Mouse (Mus musculus): ENCODE measurements at regions not wholly inside any gene's neighbourhood (a gene's known extent, or its start where the extent isn't known, plus 50 kb on each side); places are given as distances from the start of the nearest gene placed in this dataset.
A peak's percentile ranks its signal among the peaks of the same experiment; 100 is the strongest.

GRCm38 (mm10) chr1:166807163-166807945 is 125.7 kb upstream of the Fmo9 start:
- Histone ChIP-seq H3K4me3 (ENCODE audit: low read length) (no peak overlapping the region), H3K9me3 (ENCODE audit: low read length) (no peaks in the 10 kb centered on the region), H3K27ac (no peak overlapping the region), H3K4me2 (ENCODE audit: low read depth, low read length) (no peak overlapping the region), H3K4me1 (ENCODE audit: insufficient read depth, low read length) (no peaks in the 10 kb centered on the region), H3K27me3 (ENCODE audit: insufficient read depth, low read length) (no peaks in the 10 kb centered on the region), H3K36me3 (ENCODE audit: insufficient read depth, low read length) (no peaks in the 10 kb centered on the region), H3K9ac (replicated peaks; ENCODE audit: low read length) (no peak overlapping the region)
- DNase-seq (ENCODE audit: low spot score) (peak; percentile 77), ATAC-seq (peak; percentile 59; the same call in 1 of the 2 replicates)
- 48% methylated on average over 7 of the region's 7 CpGs for WGBS
- TF ChIP-seq CTCF (IDR thresholded peaks at IDR 0.05; ENCODE audit: low read depth), result peak; percentile 32; the same call in 1 of the 2 replicates

DNA sequence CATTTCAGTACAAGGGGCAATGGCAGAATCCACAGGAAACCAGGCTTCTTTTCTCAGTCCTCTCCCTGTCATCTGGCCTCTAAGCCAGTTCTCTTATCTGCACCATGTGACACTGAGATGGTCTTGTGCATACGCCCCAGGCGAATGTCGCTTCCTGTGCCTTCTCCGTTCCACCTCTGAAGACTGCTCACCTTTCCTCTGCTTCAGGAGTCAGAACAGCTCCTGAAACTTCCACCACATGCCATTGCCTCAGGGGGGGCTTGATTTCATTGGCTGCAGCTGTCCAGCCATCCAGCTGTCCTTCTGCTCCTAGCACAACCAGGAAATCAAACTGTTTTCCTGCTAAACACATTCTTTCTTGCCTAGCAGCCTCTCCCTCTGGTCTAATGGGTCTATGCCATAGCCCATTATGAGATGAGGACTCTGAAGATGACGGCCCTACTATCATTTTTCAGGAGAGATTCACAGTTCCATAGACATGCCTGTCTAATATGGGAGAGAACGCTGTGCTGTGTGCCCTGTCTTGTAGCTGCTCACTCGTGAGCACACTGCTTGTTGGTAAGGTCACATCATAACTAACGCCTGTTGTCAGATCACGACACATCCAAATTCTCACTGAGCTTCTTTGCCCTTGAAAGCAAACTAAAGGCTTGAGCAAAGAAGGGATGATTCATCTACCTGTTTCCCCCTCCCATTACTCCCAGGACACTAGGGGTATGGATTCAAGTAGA is 129.9 kb upstream of the Fmo9 start:
- H3K4me1 ChIP-seq (ENCODE audit: insufficient read depth, low read length), result no peaks in the 10 kb centered on the region
- H3K9ac ChIP-seq (replicated peaks; ENCODE audit: low read length), result no peak overlapping the region
- no peaks in the 10 kb centered on the region for H3K9me3 ChIP-seq (ENCODE audit: low read length)
- no peak overlapping the region for H3K27ac ChIP-seq
- no peak for TF ChIP-seq CTCF (IDR thresholded peaks at IDR 0.05; ENCODE audit: low read depth)
- no peak overlapping the region for H3K4me2 ChIP-seq (ENCODE audit: low read depth, low read length)
- no peaks in the 10 kb centered on the region for H3K27me3 ChIP-seq (ENCODE audit: insufficient read depth, low read length)
- 80% methylated on average over 9 of the region's 9 CpGs for WGBS
- H3K36me3 ChIP-seq (ENCODE audit: insufficient read depth, low read length), result no peaks in the 10 kb centered on the region
- DNase-seq (ENCODE audit: low spot score) (no peak), ATAC-seq (no peak)
- no peak overlapping the region for H3K4me3 ChIP-seq (ENCODE audit: low read length)

DNA sequence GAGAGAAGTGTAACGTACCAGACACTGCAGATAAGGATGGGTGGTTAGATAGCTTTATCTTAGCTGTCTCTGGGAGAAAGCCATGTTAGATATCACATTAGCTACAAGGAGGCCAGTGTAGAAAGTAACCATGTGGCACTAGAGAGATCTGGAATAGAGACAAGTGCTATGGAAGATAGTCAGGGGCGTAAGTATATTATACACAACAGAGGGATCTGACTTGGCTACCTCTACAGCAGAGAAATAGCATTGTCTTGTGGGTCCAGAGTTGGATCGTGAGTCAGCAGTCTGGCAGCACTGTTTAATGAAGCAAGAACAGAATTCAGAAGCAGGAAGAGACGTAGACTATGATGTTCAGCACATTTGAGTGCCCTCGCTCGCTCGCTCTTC is 130.4 kb upstream of the Fmo9 start:
- TF ChIP-seq CTCF (IDR thresholded peaks at IDR 0.05; ENCODE audit: low read depth), result no peak
- Histone ChIP-seq H3K36me3 (ENCODE audit: insufficient read depth, low read length) (no peaks in the 10 kb centered on the region), H3K9me3 (ENCODE audit: low read length) (no peaks in the 10 kb centered on the region), H3K27ac (no peak overlapping the region), H3K27me3 (ENCODE audit: insufficient read depth, low read length) (no peaks in the 10 kb centered on the region), H3K4me1 (ENCODE audit: insufficient read depth, low read length) (no peaks in the 10 kb centered on the region), H3K9ac (replicated peaks; ENCODE audit: low read length) (no peak overlapping the region), H3K4me2 (ENCODE audit: low read depth, low read length) (no peak overlapping the region), H3K4me3 (ENCODE audit: low read length) (no peak overlapping the region)
- DNase-seq (ENCODE audit: low spot score), result no peak
- 78% methylated on average over 7 of the region's 7 CpGs for whole genome bisulfite sequencing
- ATAC-seq, result no peak

DNA sequence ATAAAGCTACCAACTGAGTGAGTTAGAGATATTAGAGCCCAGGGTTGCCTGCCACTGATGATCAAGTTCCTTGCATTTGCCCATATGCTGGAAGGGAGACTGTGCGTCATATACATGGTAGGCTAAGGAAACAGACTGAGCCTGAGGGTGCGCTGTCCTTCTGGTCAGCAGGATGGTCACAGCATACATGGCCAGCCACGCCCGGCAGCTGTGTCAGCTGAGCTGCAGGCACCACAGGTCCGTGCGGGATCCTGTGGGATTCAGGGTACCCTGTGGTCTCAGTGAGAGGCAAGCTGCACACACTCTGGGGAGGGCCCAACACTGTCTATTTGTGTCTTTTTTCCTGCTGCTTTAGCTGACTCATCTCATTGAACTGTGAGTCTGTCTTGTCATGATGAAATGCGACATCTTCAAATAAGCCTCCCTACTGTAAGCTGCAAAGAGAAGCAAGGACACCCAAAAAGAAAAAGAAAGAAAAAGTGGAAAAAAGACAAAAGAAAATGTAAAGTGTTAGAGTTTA is 131.3 kb upstream of the Fmo9 start:
- 72% methylated on average over 7 of the region's 7 CpGs for WGBS
- Histone ChIP-seq H3K4me1 (ENCODE audit: insufficient read depth, low read length) (no peaks in the 10 kb centered on the region), H3K9me3 (ENCODE audit: low read length) (no peaks in the 10 kb centered on the region), H3K4me3 (ENCODE audit: low read length) (no peak overlapping the region), H3K27me3 (ENCODE audit: insufficient read depth, low read length) (no peaks in the 10 kb centered on the region), H3K9ac (replicated peaks; ENCODE audit: low read length) (no peak overlapping the region), H3K4me2 (ENCODE audit: low read depth, low read length) (no peak overlapping the region), H3K27ac (no peak overlapping the region), H3K36me3 (ENCODE audit: insufficient read depth, low read length) (no peaks in the 10 kb centered on the region)
- ATAC-seq (no peak), DNase-seq (ENCODE audit: low spot score) (no peak)
- TF ChIP-seq CTCF (IDR thresholded peaks at IDR 0.05; ENCODE audit: low read depth), result no peak

DNA sequence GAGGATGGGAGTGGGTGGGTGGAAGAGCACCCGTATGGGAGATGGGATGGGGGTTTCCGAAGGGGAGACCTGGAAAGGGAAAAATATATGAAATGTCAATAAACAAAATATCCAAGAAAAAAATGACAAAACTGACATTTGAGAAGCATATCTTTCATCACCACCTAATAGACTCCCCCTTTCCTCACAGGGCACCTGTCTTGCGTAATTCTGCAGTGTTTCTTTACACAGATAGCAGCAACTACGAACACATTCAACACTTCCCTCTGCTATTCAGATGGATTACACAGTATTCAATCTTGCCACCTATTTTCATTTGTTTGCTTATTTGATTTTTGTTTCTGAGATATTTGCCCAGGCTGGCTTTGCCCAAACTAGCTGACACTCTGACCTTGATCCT is 136.3 kb upstream of the Fmo9 start:
- ATAC-seq (no peak), DNase-seq (ENCODE audit: low spot score) (no peak)
- Histone ChIP-seq H3K4me2 (ENCODE audit: low read depth, low read length) (no peak overlapping the region), H3K4me1 (ENCODE audit: insufficient read depth, low read length) (no peaks in the 10 kb centered on the region), H3K4me3 (ENCODE audit: low read length) (no peak overlapping the region), H3K36me3 (ENCODE audit: insufficient read depth, low read length) (no peaks in the 10 kb centered on the region), H3K9me3 (ENCODE audit: low read length) (no peaks in the 10 kb centered on the region), H3K27ac (no peak overlapping the region), H3K9ac (replicated peaks; ENCODE audit: low read length) (no peak overlapping the region), H3K27me3 (ENCODE audit: insufficient read depth, low read length) (no peaks in the 10 kb centered on the region)
- TF ChIP-seq CTCF (IDR thresholded peaks at IDR 0.05; ENCODE audit: low read depth), result no peak
- WGBS, result 94% methylated on average over 4 of the region's 4 CpGs

DNA sequence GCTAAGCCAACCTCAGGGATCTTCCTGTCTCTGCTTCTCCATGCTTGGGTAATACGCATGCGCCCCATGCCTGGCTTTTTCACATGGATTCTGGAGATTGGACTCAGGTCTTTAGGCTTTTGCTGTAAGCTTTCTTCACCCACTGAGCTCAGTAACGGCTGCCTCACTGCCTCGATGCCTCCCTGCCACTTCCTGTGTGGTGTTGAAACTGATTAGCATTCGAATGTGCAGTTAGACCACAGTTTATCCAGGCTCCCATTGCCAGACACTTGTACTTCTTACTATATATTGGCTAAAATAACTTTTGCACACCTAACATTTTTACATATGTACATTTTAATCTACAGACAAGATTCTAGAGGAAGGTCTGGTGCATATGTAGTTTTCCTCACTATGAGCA is 137.0 kb upstream of the Fmo9 start:
- WGBS, result 74% methylated on average over 5 of the region's 5 CpGs
- no peak for ATAC-seq
- no peak overlapping the region for H3K27ac ChIP-seq
- no peak overlapping the region for H3K4me3 ChIP-seq (ENCODE audit: low read length)
- H3K4me1 ChIP-seq (ENCODE audit: insufficient read depth, low read length), result no peaks in the 10 kb centered on the region
- H3K36me3 ChIP-seq (ENCODE audit: insufficient read depth, low read length), result no peaks in the 10 kb centered on the region
- no peak overlapping the region for H3K9ac ChIP-seq (replicated peaks; ENCODE audit: low read length)
- no peak for DNase-seq (ENCODE audit: low spot score)
- no peak for TF ChIP-seq CTCF (IDR thresholded peaks at IDR 0.05; ENCODE audit: low read depth)
- no peak overlapping the region for H3K4me2 ChIP-seq (ENCODE audit: low read depth, low read length)
- H3K27me3 ChIP-seq (ENCODE audit: insufficient read depth, low read length), result no peaks in the 10 kb centered on the region
- H3K9me3 ChIP-seq (ENCODE audit: low read length), result no peaks in the 10 kb centered on the region

- 67% methylated on average over 7 of the region's 7 CpGs for WGBS
- no peak for DNase-seq (ENCODE audit: low spot score)
These were observed 137.8 kb upstream of the Fmo9 start for GRCm38 (mm10) chr1:166819420-166819819.

More at GRCm38 (mm10) chr1:166819420-166819819, 137.8 kb upstream of the Fmo9 start:
- TF ChIP-seq CTCF (IDR thresholded peaks at IDR 0.05; ENCODE audit: low read depth), result no peak
- no peak overlapping the region for H3K9ac ChIP-seq (replicated peaks; ENCODE audit: low read length)
- no peak overlapping the region for H3K27ac ChIP-seq
- no peaks in the 10 kb centered on the region for H3K27me3 ChIP-seq (ENCODE audit: insufficient read depth, low read length)
- no peaks in the 10 kb centered on the region for H3K36me3 ChIP-seq (ENCODE audit: insufficient read depth, low read length)
- H3K4me1 ChIP-seq (ENCODE audit: insufficient read depth, low read length), result no peaks in the 10 kb centered on the region
- no peak for ATAC-seq
- H3K4me3 ChIP-seq (ENCODE audit: low read length), result no peak overlapping the region
- no peak overlapping the region for H3K4me2 ChIP-seq (ENCODE audit: low read depth, low read length)
- H3K9me3 ChIP-seq (ENCODE audit: low read length), result no peaks in the 10 kb centered on the region

All from hindbrain, postnatal 0 days (tissue).